Mouse (Mus musculus): Measurements from ENCODE around the gene Uqcc3. TPM values are rescaled to one million over a fixed set of nuclear protein-coding genes. Genes with fewer than 3 reads are reported as not detected.

The Uqcc3 gene
- total and polyA plus RNA-seq, 2 experiments from 2014 or later = 12.6 to 91.9 TPM

DNA sequence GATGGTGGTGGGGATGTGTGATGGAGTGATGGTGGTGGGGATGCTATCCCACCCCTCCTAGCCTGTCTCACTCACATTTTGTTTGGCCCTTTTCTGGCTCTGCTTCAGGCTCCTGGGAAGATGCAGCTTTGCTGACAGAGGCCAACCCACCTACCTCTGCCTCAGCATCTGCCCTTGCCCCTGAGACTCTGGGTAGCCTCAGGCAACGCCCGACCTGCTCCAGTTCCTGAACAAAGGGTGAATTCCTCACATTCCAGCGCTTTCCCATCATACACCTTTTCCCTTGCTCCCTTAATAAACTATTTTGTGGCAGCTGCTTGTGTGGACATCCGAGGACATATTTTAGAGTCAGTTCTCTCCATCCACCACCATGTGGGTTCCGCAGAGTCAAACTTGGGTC is 32.4 kb downstream of the Uqcc3 start:
- H3K9ac ChIP-seq (replicated peaks; ENCODE audit: low read depth, low read length) = no peak overlapping the region
- no peak overlapping the region for H3K4me3 ChIP-seq (ENCODE audit: low read depth, low read length)
- TF ChIP-seq EP300 (IDR thresholded peaks at IDR 0.05; ENCODE audit: low read depth) = no peak
- no peak for TF ChIP-seq CTCF (IDR thresholded peaks at IDR 0.05; ENCODE audit: low read depth)
- H3K27me3 ChIP-seq (ENCODE audit: control insufficient read depth, insufficient read depth, low read length) = no peaks in the 10 kb centered on the region
- H3K4me1 ChIP-seq (ENCODE audit: control insufficient read depth, insufficient read depth) = no peaks in the 10 kb centered on the region
- no peak for ATAC-seq (ENCODE audit: insufficient read depth, low read depth)
- no peaks in the 10 kb centered on the region for H3K9me3 ChIP-seq (replicated peaks; ENCODE audit: control insufficient read depth, low read length)
- H3K36me3 ChIP-seq (replicated peaks; ENCODE audit: control insufficient read depth, insufficient read depth, low read length) = peaks cover 31% of the 10 kb centered on the region
- H3K4me2 ChIP-seq (ENCODE audit: low read depth, low read length) = no peak overlapping the region
- no peak overlapping the region for H3K27ac ChIP-seq (ENCODE audit: low read depth)
- DNase-seq (ENCODE audit: low spot score) = no peak
- 79% methylated on average over 5 of the region's 5 CpGs for WGBS

DNA sequence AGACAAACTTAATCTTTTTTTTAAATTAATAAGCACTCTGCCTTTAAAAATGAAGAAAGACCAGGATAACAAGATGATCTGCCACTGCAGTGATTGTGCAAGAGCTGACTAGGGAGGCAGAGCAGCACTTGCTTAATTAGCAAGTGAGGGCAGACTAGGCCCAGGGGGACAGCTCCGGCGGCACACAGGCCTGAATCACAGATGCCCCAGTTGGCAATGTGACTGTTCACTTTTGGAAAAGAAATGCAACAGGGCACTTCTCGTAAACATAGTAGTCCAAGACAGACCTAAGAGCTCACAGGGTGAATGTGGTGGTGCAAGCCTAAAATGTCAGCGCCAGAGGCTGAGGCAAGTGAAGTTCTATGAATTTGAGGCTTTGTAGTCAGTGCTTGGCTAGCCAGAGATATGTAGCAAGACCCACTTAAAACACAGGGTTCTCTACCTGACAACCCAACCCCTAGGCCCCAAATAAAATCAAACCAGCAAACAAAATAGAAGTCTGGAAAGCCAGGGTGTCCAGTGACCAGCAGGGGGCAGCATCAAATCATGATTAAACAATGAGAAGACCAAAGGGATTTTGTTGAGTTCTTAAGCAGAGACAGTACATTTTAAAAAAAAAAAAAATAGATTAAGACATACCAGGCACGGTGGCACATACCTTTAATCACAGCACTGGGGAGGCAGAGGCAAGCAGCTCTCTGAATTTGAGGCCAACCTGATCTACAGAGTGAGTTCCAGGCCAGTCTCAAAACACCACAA is 36.2 kb downstream of the Uqcc3 start:
- Histone ChIP-seq H3K9ac (replicated peaks; ENCODE audit: low read depth, low read length) (no peak overlapping the region), H3K9me3 (replicated peaks; ENCODE audit: control insufficient read depth, low read length) (no peaks in the 10 kb centered on the region), H3K27ac (ENCODE audit: low read depth) (no peak overlapping the region), H3K4me1 (ENCODE audit: control insufficient read depth, insufficient read depth) (peaks cover 5% of the 10 kb centered on the region; the same call in 1 of the 2 replicates), H3K27me3 (ENCODE audit: control insufficient read depth, insufficient read depth, low read length) (no peaks in the 10 kb centered on the region), H3K4me3 (ENCODE audit: low read depth, low read length) (no peak overlapping the region), H3K4me2 (ENCODE audit: low read depth, low read length) (no peak overlapping the region), H3K36me3 (replicated peaks; ENCODE audit: control insufficient read depth, insufficient read depth, low read length) (peaks cover 36% of the 10 kb centered on the region)
- TF ChIP-seq EP300 (IDR thresholded peaks at IDR 0.05; ENCODE audit: low read depth) (no peak), CTCF (IDR thresholded peaks at IDR 0.05; ENCODE audit: low read depth) (peak; percentile 73)
- DNase-seq (ENCODE audit: low spot score) (peak; percentile 58), ATAC-seq (ENCODE audit: insufficient read depth, low read depth) (peak; percentile 4; the same call in 1 of the 2 replicates)
- 68% methylated on average over 5 of the region's 5 CpGs for WGBS

DNA sequence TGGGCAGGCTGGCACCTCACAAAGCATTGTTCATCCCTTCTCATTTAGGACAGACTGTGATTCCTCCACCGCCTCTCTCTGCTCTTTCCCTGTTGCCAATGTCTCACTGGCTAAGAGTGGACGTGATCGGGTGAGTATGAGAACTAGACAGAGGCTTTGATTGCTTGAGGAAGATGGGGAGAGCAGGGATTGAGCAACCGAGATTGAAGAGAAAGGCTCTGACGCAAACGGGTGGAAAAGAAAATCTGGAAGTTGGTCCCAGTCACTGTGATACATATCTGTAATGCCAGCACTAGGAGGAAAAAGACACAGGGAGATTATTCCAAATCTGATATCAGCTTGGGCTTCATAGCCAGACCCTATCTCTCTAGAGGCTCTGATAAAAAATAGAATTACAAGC is 37.8 kb downstream of the Uqcc3 start:
- Histone ChIP-seq H3K4me1 (ENCODE audit: control insufficient read depth, insufficient read depth) (peaks cover 18% of the 10 kb centered on the region), H3K36me3 (replicated peaks; ENCODE audit: control insufficient read depth, insufficient read depth, low read length) (peaks cover 29% of the 10 kb centered on the region), H3K27me3 (ENCODE audit: control insufficient read depth, insufficient read depth, low read length) (no peaks in the 10 kb centered on the region), H3K27ac (ENCODE audit: low read depth) (no peak overlapping the region), H3K4me2 (ENCODE audit: low read depth, low read length) (no peak overlapping the region), H3K4me3 (ENCODE audit: low read depth, low read length) (no peak overlapping the region), H3K9me3 (replicated peaks; ENCODE audit: control insufficient read depth, low read length) (no peaks in the 10 kb centered on the region), H3K9ac (replicated peaks; ENCODE audit: low read depth, low read length) (no peak overlapping the region)
- TF ChIP-seq CTCF (IDR thresholded peaks at IDR 0.05; ENCODE audit: low read depth) = no peak
- TF ChIP-seq EP300 (IDR thresholded peaks at IDR 0.05; ENCODE audit: low read depth) = no peak
- ATAC-seq (ENCODE audit: insufficient read depth, low read depth) (no peak), DNase-seq (ENCODE audit: low spot score) (no peak)
- WGBS = 81% methylated on average over 6 of the region's 6 CpGs

DNA sequence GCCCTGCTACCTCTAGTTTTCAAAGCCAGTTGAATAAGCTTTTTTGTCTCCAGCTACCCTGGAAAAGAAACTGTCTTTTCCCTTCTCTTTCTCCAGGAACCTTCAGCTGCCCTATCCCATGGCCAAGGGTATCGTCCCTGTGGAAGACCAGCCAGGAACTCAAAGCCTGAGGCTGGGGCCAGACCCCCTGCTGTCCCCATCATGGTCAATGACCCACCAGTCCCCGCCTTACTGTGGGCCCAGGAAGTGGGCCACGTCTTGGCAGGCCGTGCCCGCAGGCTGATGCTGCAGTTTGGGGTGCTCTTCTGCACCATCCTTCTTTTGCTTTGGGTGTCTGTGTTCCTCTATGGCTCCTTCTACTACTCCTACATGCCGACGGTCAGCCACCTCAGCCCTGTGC is 39.7 kb downstream of the Uqcc3 start:
- Histone ChIP-seq H3K27ac (ENCODE audit: low read depth) (no peak overlapping the region), H3K4me3 (ENCODE audit: low read depth, low read length) (peak overlapping the region; percentile 47), H3K36me3 (replicated peaks; ENCODE audit: control insufficient read depth, insufficient read depth, low read length) (peaks cover 9% of the 10 kb centered on the region), H3K9me3 (replicated peaks; ENCODE audit: control insufficient read depth, low read length) (no peaks in the 10 kb centered on the region), H3K9ac (replicated peaks; ENCODE audit: low read depth, low read length) (peak overlapping the region; percentile 49; the same call in 1 of the 2 replicates), H3K4me2 (ENCODE audit: low read depth, low read length) (peak overlapping the region; percentile 73), H3K4me1 (ENCODE audit: control insufficient read depth, insufficient read depth) (peaks cover 22% of the 10 kb centered on the region), H3K27me3 (ENCODE audit: control insufficient read depth, insufficient read depth, low read length) (no peaks in the 10 kb centered on the region)
- WGBS = 93% methylated on average over 7 of the region's 7 CpGs
- no peak for ATAC-seq (ENCODE audit: insufficient read depth, low read depth)
- DNase-seq (ENCODE audit: low spot score) = no peak
- TF ChIP-seq EP300 (IDR thresholded peaks at IDR 0.05; ENCODE audit: low read depth) (no peak), CTCF (IDR thresholded peaks at IDR 0.05; ENCODE audit: low read depth) (no peak)

DNA sequence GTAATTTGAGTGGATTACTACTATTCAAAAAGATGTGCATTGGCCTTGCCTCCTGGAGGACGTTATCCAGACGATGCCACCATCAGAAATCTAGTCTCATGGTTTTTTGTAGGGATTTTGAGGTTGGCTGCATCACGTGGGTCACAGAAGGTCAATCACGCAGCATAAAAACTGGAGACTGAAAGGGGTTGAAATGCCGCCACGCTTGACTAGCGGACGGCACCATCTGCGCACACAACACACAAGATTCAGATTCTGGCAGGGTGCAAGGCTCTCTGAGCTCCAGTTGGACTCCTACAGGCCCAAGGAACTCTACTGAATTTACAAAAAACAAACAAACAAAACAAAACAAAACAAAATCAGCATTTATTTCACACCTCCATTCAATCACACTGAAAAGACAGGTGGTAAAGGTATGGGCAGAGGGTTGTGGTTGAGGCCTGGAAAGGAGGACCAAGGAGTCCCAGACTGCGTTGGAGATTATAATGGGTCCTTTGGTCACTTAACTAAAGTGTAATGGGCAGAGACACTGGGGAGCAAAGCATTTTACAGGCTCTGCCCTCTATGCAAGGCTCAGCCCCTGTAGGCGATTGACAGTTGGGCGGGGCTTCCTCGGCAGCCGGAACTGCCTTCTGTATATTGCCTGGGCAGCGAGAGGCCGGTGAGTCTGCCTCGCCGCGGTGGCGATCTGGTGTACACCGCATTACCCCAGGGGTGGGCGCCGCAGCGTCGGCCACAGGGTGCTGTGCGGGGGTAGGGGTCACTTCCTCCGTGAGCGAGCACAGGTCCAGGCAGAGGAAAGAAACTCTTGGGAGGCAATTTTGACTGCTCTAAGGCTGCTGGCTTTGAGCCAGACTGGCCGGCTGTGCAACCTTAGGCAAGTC is 40.6 kb downstream of the Uqcc3 start:
- Histone ChIP-seq H3K9ac (replicated peaks; ENCODE audit: low read depth, low read length) (peak overlapping the region; percentile 49; the same call in 1 of the 2 replicates), H3K4me2 (ENCODE audit: low read depth, low read length) (peak overlapping the region; percentile 73), H3K27ac (ENCODE audit: low read depth) (no peak overlapping the region), H3K36me3 (replicated peaks; ENCODE audit: control insufficient read depth, insufficient read depth, low read length) (peaks cover 10% of the 10 kb centered on the region), H3K27me3 (ENCODE audit: control insufficient read depth, insufficient read depth, low read length) (no peaks in the 10 kb centered on the region), H3K4me1 (ENCODE audit: control insufficient read depth, insufficient read depth) (peaks cover 22% of the 10 kb centered on the region), H3K4me3 (ENCODE audit: low read depth, low read length) (peak overlapping the region; percentile 47), H3K9me3 (replicated peaks; ENCODE audit: control insufficient read depth, low read length) (no peaks in the 10 kb centered on the region)
- WGBS = 26% methylated on average over 29 of the region's 29 CpGs
- TF ChIP-seq CTCF (IDR thresholded peaks at IDR 0.05; ENCODE audit: low read depth) (no peak), EP300 (IDR thresholded peaks at IDR 0.05; ENCODE audit: low read depth) (no peak)
- peak; percentile 42 for ATAC-seq (ENCODE audit: insufficient read depth, low read depth)
- DNase-seq (ENCODE audit: low spot score) = peak; percentile 48

All from heart, postnatal 0 days (tissue).